Mouse (Mus musculus): ENCODE measurements at regions not wholly inside any gene's neighbourhood (a gene's known extent, or its start where the extent isn't known, plus 50 kb on each side); places are given as distances from the start of the nearest gene placed in this dataset.

DNA sequence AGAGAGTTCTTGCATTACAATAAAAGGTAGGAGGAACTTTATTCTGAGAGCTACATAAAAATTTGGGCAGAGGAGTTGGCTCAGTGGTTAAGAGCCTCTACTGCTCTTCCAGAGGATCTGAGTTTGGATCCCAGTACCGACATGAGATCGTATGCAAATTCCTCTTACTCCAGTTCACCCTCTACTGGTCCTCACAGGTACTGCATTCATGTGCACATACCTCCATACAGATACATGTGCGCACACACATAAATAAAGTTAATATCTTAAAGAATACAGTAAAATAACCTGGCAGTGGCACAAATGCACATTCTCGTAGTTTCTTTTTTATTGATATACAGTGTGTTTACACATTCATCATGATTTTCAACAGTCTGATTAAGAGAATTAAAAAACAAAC, 232.4 kb downstream of the Vps13c start:
- DNase-seq: no peak

GRCm38 (mm10) chr9:68077329-68077728, 237.1 kb downstream of the Vps13c start:
- no peak for DNase-seq

DNA sequence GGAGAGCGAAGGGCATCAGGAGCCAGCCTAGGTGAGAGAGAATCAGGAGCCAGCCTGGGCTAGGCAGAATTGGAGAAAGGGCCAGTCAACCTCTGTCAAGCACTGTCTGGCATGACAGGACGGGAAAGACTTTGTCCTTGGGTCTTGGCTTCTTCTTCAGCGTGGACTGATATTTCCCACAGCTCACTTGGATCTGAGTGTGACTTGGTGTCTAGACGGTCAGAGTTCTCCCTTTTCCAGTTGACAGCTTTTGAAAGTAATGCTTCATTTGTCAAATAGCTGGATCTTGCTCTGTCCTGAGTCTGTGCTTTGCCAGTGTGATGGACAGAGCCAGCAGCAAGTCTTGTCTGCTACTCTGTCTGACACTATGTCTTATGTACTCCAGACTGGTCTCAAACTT, 243.1 kb downstream of the Vps13c start:
- no peak for DNase-seq

- no peak for DNase-seq
Observed at GRCm38 (mm10) chr9:68084966-68085365, 244.8 kb downstream of the Vps13c start.

DNA sequence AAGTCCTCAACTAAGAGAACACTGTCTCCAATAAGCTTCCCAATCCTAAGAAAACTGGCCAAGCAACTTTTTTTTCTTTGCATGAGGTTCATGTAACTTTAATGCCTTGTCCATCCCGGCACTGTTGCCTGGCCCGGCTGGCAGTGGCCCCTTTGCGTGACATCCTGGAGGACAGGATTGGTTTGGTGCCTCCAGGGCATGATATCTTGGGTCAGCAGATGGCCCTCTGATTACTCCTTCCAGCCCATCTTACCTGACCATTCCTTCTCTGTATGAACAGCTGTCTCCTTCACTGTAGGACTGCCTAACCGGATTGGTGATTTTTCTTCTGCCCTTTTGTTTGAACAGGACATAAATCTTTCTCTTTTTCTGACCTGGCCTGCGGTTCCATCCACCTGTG, 254.4 kb downstream of the Vps13c start:
- no peak for DNase-seq

- no peak for DNase-seq
Observed at GRCm38 (mm10) chr9:68109841-68110240, 269.6 kb downstream of the Vps13c start.

- no peak for DNase-seq
Observed at GRCm38 (mm10) chr9:68115151-68115690, 275.0 kb downstream of the Vps13c start.

GRCm38 (mm10) chr9:68116221-68116741, 276.1 kb downstream of the Vps13c start:
- no peak for DNase-seq

- DNase-seq: no peak
Observed at GRCm38 (mm10) chr9:68118266-68118665, 278.1 kb downstream of the Vps13c start.

DNA sequence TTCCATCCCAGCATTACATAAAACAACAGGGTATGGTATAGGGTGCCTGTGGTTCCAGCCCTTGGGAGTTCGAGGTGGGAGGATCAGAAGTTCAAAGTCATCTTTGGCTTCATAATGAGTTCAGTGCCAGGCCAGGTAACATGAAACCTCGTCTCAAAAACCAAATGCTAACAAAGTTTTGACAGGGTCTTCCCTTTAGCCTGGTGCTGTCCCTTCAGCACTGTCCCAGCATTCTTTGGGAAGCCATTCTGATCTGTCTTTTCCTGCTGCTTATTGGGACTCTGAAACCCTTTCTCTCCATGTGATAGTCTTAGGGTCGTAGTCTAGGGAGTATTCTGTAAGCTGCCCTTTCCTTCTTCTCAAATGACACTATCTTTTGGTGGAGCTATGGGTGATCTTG, 282.1 kb downstream of the Vps13c start:
- DNase-seq: no peak

- DNase-seq: peak; percentile 18
Observed at GRCm38 (mm10) chr9:68131263-68131662, 291.1 kb downstream of the Vps13c start.

GRCm38 (mm10) chr9:68135446-68136050, 295.4 kb downstream of the Vps13c start:
- DNase-seq: no peak

DNA sequence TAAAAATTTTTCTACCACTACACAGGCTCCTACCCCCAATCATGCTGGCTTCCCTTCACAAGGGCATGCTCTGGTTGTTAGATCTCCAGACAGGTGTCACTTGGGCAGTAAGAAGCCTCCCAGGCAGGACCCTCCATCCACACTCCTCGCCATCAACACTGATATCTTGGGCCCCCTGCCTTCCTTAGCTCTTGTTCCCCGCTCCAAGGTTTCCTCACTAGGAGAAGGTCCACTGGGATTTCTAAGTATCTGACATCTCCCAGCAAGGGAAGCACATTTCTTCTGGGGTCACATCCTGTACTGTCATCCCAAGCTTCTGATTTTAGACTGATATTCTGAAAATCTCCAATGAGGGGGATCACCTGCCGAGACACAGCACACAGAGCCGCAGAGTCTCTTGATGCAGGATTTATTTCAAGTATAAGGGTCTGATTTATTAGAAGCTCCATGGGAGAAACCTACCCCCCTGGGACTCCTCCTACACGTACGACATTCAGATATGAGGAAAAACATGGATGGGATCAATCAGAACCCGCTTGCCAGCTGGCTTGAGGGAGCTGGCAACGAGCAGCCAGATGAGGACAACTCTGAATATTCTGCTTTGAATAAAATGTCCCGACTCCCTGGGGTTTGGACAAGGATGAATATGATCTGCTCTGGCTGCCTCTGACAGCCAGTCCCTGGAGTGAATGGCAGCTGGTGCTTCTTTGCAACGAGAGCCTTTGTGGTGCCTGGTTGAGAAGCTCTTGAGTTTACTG, 322.8 kb downstream of the Vps13c start:
- peak; percentile 8 for DNase-seq

DNA sequence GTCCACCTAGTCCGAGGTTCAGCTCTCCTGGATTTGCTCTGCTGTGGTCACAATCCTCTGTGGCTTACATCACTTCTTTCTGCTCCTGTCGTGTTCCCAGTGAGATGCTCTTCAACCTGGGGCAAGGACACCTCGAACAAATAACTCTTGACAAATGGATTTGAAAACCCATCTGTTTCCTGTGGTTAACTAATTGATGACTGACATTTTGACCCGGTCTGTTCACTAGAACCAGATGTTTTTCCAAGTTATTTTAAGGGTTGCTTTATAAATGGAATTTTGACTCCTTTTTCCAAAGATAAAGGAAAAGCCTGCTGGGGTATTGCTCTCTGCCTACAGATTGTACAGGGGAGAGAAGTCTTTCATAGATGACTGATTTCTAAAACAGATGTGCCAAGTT, 326.4 kb downstream of the Vps13c start:
- no peak for DNase-seq

- no peak for DNase-seq
Observed at GRCm38 (mm10) chr9:68188921-68189320, 348.7 kb downstream of the Vps13c start.

DNA sequence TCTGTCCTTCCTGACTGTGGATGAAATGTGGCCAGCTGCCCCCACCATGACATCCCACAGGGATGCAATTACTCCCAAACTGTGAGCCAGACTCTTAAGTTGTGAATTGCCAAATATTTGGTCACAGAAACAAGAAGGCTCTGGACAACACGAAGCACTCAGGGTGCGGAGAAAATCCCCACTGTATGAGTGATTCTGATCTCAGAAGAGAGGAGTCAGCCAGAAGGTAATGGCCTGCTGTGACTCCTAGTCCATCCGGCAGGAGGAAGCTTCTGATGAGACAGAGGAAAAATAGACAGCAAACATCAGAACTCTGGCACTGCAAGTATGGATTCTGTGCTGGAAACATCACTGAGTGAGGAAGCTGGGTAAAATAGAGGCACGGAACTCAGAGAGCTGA, 359.6 kb downstream of the Vps13c start:
- DNase-seq: no peak

- DNase-seq: no peak
Observed at GRCm38 (mm10) chr9:68201031-68201430, 360.8 kb downstream of the Vps13c start.

DNA sequence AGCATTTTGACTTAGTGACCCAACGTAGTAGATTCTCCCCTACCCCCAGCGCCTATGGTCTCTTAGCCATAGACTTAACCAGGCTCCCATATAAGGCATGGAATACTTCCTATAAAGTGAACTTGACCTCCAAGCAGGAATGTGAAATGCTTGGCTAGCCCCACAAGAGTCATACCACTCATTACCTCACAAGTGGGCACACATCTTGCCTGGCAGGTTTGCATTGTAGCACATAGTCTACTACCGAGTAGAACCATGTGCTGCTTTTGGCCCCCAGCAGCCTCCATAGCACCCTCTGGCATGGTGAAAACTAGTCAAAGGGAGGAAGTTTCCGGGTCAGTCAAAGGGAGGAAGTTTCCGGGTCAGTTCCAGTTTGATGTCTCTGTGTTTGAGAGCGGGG, 385.5 kb downstream of the Vps13c start:
- no peak for DNase-seq

DNA sequence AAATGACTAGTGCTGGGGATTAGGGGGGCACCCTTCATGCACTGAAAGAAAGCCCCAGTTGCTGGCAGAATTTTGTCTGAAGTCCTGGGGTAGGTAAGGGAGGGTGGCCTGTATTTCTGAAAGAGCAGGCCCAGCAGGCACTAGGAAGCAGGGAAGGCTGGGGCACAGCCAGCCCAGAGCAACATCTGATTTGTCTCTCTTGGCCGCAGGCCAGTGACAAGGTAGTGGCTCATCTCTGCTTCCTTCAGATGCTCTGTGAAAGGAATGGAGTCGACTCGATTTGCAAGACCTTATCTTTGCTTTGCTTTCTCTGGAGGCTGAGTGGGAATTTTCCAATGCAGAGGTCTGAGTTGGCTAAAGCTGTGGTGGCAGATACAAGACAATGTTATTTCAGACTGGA, 390.9 kb downstream of the Vps13c start:
- DNase-seq: no peak

DNA sequence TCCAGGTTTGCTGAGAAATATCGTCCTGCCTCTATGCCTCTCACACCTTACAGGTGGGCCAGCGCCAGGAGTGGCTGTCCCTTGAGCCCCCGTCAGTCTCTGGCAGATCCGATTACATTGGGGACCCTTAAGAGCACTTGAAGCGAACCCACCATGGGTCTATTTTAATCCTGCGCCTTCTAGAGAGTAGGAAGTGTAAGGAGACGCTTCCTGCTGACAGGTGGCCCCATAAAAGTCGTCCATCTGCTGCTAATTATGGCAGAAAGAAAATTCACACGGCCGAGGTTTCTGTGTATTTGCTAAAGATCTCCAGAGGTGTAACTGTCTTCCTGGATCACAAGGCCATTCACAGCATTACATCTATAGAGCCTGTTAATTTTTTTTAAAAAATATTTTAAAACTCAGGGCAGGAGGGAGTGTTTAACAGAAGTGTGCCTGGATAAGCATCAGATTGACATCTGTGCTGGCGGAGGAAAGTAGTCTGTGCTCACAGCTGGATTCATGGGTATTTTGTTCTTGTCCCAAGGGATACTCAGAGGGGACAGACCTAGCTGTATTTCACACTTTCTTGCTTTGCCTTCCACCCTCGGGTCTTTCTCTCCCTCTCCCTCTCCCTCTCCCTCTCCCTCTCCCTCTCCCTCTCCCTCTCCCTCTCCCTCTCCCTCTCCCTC, 394.9 kb downstream of the Vps13c start:
- no peak for DNase-seq

DNA sequence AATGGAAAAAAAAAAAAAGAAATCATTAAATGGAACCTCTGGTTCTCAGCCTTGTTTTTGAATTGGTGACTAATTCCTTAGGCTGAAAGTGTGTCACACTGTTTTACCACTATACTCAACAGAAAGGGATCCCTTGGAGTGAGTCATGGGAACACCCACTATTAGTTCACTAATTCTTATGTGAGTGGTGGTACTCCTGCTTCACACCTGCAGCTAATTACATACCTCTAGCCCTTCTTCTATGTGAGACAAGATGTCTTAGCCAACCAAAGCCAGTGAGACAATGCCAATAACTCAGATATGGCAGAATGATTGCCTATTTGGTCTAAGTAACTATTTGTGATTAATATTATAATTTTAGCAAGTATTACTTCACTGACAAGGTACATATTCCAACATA, 398.9 kb downstream of the Vps13c start:
- DNase-seq: no peak

GRCm38 (mm10) chr9:68239551-68239950, 399.4 kb downstream of the Vps13c start:
- DNase-seq: no peak

- peak; percentile 41 for DNase-seq
Observed at GRCm38 (mm10) chr9:68250011-68250410, 403.6 kb upstream of the Rora start.
